Mouse (Mus musculus): ENCODE measurements around the gene 1110057P08Rik.
"Not testable (repeated sequence)": the region's sequence is repeated elsewhere in the genome, so short reads cannot be mapped to it uniquely, and the experiment has no call there.

Gene 1110057P08Rik

GRCm38 (mm10) chr16:89174435-89174834, at the start of gene 1110057P08Rik:
Gene 1110057P08Rik, plus strand, starts transcription at chr16:89174735.
- DNase-seq: no peak

GRCm38 (mm10) chr16:89140551-89140950, 34.0 kb upstream of the 1110057P08Rik start, which contains the start of gene Gm6358:
Gene Gm6358, plus strand, starts transcription at chr16:89140851.
- DNase-seq: no peak

GRCm38 (mm10) chr16:89150786-89151185, 23.7 kb upstream of the 1110057P08Rik start, which contains the start of gene Gm10061:
Gene Gm10061, plus strand, starts transcription at chr16:89151086.
- no peak for DNase-seq

GRCm38 (mm10) chr16:89157652-89158051, 16.9 kb upstream of the 1110057P08Rik start, which contains the start of gene Gm9789:
Gene Gm9789, plus strand, starts transcription at chr16:89157952.
- DNase-seq: no peak

- not testable (repeated sequence) for DNase-seq
Measured at GRCm38 (mm10) chr16:89169190-89169589, 5.3 kb upstream of the 1110057P08Rik start, which contains the start of gene Gm7735. Gene Gm7735, plus strand, starts transcription at chr16:89169490.

- no peak for DNase-seq
Measured at GRCm38 (mm10) chr16:89188621-89189020, 14.1 kb downstream of the 1110057P08Rik start.

- DNase-seq: no peak
Measured at GRCm38 (mm10) chr16:89205561-89205960, 31.0 kb downstream of the 1110057P08Rik start, which contains the start of gene Krtap20-2. Gene Krtap20-2, plus strand, starts transcription at chr16:89205861.

All from kidney, postnatal 10 days (tissue).